Mouse (Mus musculus) T-helper 17 cell (primary cell): ENCODE data around the gene Gm10197.

Source experiments
- in situ Hi-C, 2 experiments: fragments of 300-600 bp; cut with MboI, MseI; formaldehyde crosslinking; loops; 1 replicate in 1 of 2; 2 replicates in 1 of 2; pipeline ENCODE4 v1.15.1; 2025; ENCODE audit warnings: high pct_unique_total_duplicates in 2 of 2

The Gm10197 gene

GRCm38 (mm10) chr19:53395805-53396204, 24.2 kb upstream of the Gm10197 start:
- in situ Hi-C loops: loop anchor here (5.0 kb wide), 2 partner anchors 76 to 191 kb away; partner anchors contain the start of gene Nutf2-ps1 (in 1 of the 2)

- in situ Hi-C loops: loop anchor here (5.0 kb wide), 2 partner anchors 77 to 192 kb away; partner anchors contain the start of gene Nutf2-ps1 (in 1 of the 2)
Observed at GRCm38 (mm10) chr19:53394956-53395355, 23.4 kb upstream of the Gm10197 start.

GRCm38 (mm10) chr19:53394552-53394951, 23.0 kb upstream of the Gm10197 start:
- in situ Hi-C loops: no loop called here

GRCm38 (mm10) chr19:53393646-53394045, 22.1 kb upstream of the Gm10197 start:
- in situ Hi-C loops: no loop called here

- in situ Hi-C loops: no loop called here
Observed at GRCm38 (mm10) chr19:53392781-53393343, 21.3 kb upstream of the Gm10197 start.

- in situ Hi-C loops: no loop called here
Observed at GRCm38 (mm10) chr19:53391787-53392186, 20.2 kb upstream of the Gm10197 start.

- in situ Hi-C loops: no loop called here
Observed at GRCm38 (mm10) chr19:53391386-53391785, 19.8 kb upstream of the Gm10197 start.

GRCm38 (mm10) chr19:53390495-53391007, 19.0 kb upstream of the Gm10197 start, which contains the start of gene Smndc1:
TSS of gene Smndc1 (minus strand) at chr19:53390578.
- in situ Hi-C loops: no loop called here

GRCm38 (mm10) chr19:53389851-53390431, 18.4 kb upstream of the Gm10197 start:
- in situ Hi-C loops: no loop called here

GRCm38 (mm10) chr19:53389417-53389816, 17.9 kb upstream of the Gm10197 start:
- in situ Hi-C loops: no loop called here

- in situ Hi-C loops: no loop called here
Observed at GRCm38 (mm10) chr19:53383336-53383735, 11.8 kb upstream of the Gm10197 start.

GRCm38 (mm10) chr19:53378421-53378820, 6.9 kb upstream of the Gm10197 start:
- in situ Hi-C loops: no loop called here

GRCm38 (mm10) chr19:53377652-53378051, 6.1 kb upstream of the Gm10197 start:
- in situ Hi-C loops: no loop called here

GRCm38 (mm10) chr19:53375816-53376215, 4.2 kb upstream of the Gm10197 start:
- in situ Hi-C loops: no loop called here

GRCm38 (mm10) chr19:53375299-53375698, 3.7 kb upstream of the Gm10197 start:
- in situ Hi-C loops: no loop called here

- in situ Hi-C loops: no loop called here
Observed at GRCm38 (mm10) chr19:53373570-53373969, 2.0 kb upstream of the Gm10197 start.

- in situ Hi-C loops: no loop called here
Observed at GRCm38 (mm10) chr19:53370233-53370632, 1.3 kb downstream of the Gm10197 start.

GRCm38 (mm10) chr19:53369469-53370043, 2.0 kb downstream of the Gm10197 start:
- in situ Hi-C loops: loop anchor here in 1 of 2 experiments (10.0 kb wide), 1 partner anchor 125 kb away; no protein-coding TSS in a partner anchor

- in situ Hi-C loops: loop anchor here in 1 of 2 experiments (10.0 kb wide), 1 partner anchor 122 kb away; no protein-coding TSS in a partner anchor
Observed at GRCm38 (mm10) chr19:53366881-53367280, 4.7 kb downstream of the Gm10197 start.

- in situ Hi-C loops: loop anchor here in 1 of 2 experiments (10.0 kb wide), 1 partner anchor 121 kb away; no protein-coding TSS in a partner anchor
Observed at GRCm38 (mm10) chr19:53366057-53366775, 5.3 kb downstream of the Gm10197 start.

- in situ Hi-C loops: loop anchor here in 1 of 2 experiments (10.0 kb wide), 1 partner anchor 120 kb away; no protein-coding TSS in a partner anchor
Observed at GRCm38 (mm10) chr19:53364963-53365362, 6.6 kb downstream of the Gm10197 start.
